Mouse (Mus musculus) pancreas, adult 10 weeks (tissue): ENCODE results near the gene Htr2a. TPM values are rescaled to one million over a fixed set of nuclear protein-coding genes. Genes with fewer than 3 reads are reported as not detected.

Source experiments
- polyA plus RNA-seq: library from polyadenylated mRNA; stranded (reverse); fragments of 350-450 nt; fragmentation: Illumina TruSeq; extraction: RNeasy Lipid Tissue Mini Kit (QIAGEN cat#74804); gene quantifications from one replicate; pipeline ENCODE4 v1.2.3, GENCODE M21; 2015; ENCODE audit warnings: low read depth, low replicate concordance; ENCODE audit not compliant: insufficient read depth

The Htr2a gene
- polyA plus RNA-seq: not detected

DNA sequence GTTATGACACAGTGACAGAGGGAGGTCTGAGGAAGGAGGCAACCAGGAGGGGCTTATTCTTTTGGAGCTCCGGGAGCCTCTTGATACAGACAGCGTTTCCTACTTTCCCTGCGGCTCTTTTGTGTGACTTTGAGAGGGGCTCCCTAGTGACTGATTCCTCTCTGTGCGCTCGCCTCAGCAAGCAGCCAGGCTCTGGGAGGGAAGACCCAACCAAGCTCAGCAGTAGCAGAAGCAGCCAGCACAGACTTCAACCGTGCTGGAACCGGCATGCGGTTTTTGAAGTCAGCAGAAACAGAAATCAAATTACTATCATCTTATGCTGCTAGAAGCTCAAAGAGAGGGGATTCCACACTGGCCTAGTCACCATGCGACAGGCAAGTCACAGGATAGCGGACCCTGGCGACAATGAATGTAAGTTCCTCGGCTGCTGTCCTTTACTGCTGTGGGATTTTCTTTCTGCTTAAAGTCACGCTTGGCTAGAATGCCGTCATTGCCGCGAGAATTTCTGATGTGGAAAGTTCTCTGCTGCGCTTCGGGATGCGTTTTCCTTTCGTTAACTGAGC is at the start of gene Htr2a:
Gene Htr2a (plus strand): TSS at position 22 of the 563 bp plus-strand sequence.

GRCm38 (mm10) chr14:74732079-74732783 is 91.6 kb downstream of the Htr2a start, which contains the start of gene Esd:
Gene Esd (plus strand): TSS chr14:74732297.

Other genes starting within 250 kb of the Htr2a start
- 32.5 TPM for gene Esd, start 91.5 kb downstream of the Htr2a start, polyA plus RNA-seq